Mouse (Mus musculus) lung, adult 2 months (tissue): ENCODE measurements at regions not wholly inside any gene's neighbourhood (a gene's known extent, or its start where the extent isn't known, plus 50 kb on each side); places are given as distances from the start of the nearest gene placed in this dataset.
A peak's percentile ranks its signal among the peaks of the same experiment; 100 is the strongest.

Experiments used
- DNase-seq: peaks from one replicate; pipeline ENCODE4 v3.0.0; 2022
- H3K4me1 ChIP-seq: fragments of 200-500 bp; 2 replicates; pipeline ENCODE4 v1.6.1; 2011; ENCODE audit warnings: low read length; ENCODE audit not compliant: control insufficient read depth, insufficient read depth
- H3K4me3 ChIP-seq: fragments of 200-500 bp; replicated peaks from 2 replicates; pipeline ENCODE3; 2011; ENCODE audit warnings: low read depth, mild to moderate bottlenecking, control low read depth, low read length; ENCODE audit errors: extremely low read depth
- CTCF ChIP-seq: fragments of 200-500 bp; IDR thresholded peaks from 2 replicates; pipeline ENCODE4 v1.5.1; 2011; ENCODE audit warnings: mild to moderate bottlenecking, low read length, control low read depth; ENCODE audit not compliant: insufficient read depth
- POLR2A ChIP-seq: fragments of 200-500 bp; IDR thresholded peaks from 2 replicates; pipeline ENCODE4 v1.6.1; 2011; ENCODE audit warnings: low read depth, mild to moderate bottlenecking, control low read depth, low read length, borderline replicate concordance; ENCODE audit errors: extremely low read depth
- WGBS: fragments of 180-500 bp; shearing (Covaris S2); methylation state at CpG from one replicate; pipeline ENCODE4 v1.1.7; 2018; 5-methylcytosine and 5-hydroxymethylcytosine counted together

GRCm38 (mm10) chr2:59406976-59407375 lies 77.5 kb upstream of the Dapl1 start:
- WGBS: 68% methylated on average over 3 of the region's 3 CpGs
- Histone ChIP-seq H3K4me1 (peaks cover 7% of the 10 kb centered on the region), H3K4me3 (no peak overlapping the region)
- TF ChIP-seq POLR2A (no peak), CTCF (no peak)
- no peak for DNase-seq

DNA sequence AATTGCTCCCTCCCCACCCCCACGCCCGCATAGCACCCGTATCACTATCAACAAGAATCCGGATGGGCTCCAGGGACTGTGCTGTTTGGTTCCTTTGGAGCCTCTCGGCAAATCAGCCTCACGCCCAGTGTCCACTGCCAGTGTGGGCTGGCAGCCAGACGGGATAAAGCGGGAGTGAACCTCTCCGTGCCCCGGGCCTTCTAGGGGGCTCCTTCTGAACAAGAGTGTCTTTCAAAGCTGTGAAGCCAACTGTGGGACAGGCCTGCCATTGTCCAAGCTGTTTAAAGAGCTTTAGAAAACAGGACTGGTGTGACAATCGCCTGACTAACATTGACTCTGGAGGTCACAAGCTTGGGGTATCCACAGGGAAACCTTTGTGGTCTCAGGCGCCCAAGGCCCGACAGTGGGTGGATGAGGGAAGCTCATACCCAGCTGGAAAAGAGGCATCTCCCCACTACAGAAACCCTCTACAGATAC lies 76.9 kb upstream of the Dapl1 start:
- 36% methylated on average over 13 of the region's 13 CpGs for WGBS
- DNase-seq: no peak
- TF ChIP-seq CTCF: no peak
- peak; percentile 31; the same call in 1 of the 2 replicates for TF ChIP-seq POLR2A

DNA sequence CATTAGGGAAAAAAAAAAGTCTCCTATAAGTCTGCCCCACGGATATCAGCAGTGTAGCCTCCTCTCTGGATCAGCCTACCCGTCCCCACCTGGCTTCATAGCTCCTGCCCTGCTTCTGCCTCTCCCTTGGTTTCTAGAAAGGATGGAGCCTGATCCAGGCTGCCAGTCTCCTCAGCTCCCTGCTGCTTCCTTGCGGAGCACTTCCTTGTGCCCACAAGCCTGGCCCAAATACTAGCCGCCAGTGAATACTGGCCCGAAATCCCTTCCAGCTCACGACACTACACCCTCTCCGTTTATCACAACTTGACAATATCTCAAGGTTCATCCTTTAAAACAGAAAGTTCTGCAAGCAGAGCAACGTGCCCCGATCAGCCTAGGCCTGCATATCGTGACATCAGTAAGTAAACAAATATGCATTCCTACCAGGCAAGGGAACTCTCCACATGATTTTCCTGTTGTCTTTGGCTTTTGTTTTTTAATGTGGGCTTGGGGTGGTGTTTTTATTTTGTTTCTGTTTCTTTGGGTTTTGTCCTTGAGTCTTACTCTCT lies 76.3 kb upstream of the Dapl1 start:
- Histone ChIP-seq H3K4me3 (no peak overlapping the region), H3K4me1 (peaks cover 5% of the 10 kb centered on the region)
- no peak for DNase-seq
- 38% methylated on average over 10 of the region's 10 CpGs for WGBS
- TF ChIP-seq CTCF: no peak
- no peak for TF ChIP-seq POLR2A

More for the DNA sequence above, 76.9 kb upstream of the Dapl1 start:
- H3K4me3 ChIP-seq: no peak overlapping the region
- H3K4me1 ChIP-seq: peaks cover 5% of the 10 kb centered on the region

DNA sequence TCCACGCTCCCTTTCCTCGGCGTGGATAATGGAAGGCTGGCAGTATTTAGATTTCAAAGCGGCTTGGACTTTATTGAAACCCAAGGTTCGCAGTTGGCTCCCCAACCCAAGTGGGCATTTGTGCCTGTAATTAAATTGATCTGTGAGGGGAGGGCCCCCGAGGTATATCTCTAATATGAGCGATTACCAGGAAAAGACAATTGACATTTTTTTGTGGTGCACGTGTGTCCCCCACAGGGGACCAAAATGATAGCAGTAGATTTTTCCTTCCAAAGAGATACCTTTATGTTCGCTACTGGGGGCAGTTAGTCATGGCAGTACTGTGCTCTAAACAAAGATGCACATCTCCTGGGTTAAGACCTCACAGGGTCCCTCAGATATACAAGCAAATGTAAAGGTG lies 69.8 kb upstream of the Dapl1 start:
- no peak overlapping the region for H3K4me3 ChIP-seq
- TF ChIP-seq CTCF (no peak), POLR2A (no peak)
- no peaks in the 10 kb centered on the region for H3K4me1 ChIP-seq
- WGBS: 93% methylated on average over 9 of the region's 9 CpGs
- DNase-seq: no peak

GRCm38 (mm10) chr2:59416491-59417195 lies 67.8 kb upstream of the Dapl1 start:
- Histone ChIP-seq H3K4me1 (no peaks in the 10 kb centered on the region), H3K4me3 (no peak overlapping the region)
- no peak for TF ChIP-seq CTCF
- no peak for TF ChIP-seq POLR2A
- WGBS: 75% methylated on average over 8 of the region's 8 CpGs
- DNase-seq: no peak

DNA sequence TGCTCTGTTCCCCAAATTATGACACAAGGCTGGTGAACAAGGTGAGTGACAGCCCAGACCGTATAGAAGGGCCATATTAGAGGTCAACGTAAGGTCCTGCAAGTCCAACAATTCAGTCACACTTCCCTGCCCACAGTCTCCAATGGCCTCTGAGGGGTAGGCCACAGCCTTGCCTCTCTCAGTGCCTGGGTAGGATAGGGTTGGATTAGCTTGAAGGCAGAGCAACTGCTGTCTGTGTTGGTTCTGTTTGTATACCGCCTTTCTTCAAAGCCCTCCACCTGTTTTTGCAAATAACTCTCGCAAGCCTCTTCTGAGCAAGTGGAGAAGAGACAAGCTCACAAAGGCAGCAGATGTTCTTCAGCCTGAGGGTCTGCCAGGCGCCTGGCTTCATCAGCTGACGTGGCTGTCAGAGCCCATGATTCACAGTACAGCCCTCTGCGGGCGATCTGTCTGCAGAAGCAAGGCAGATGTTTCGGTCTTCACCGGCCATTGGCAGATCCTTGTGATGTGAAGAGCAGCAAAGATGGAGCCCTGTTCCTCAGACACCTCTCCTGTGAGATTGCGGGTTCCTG lies 67.0 kb upstream of the Dapl1 start:
- WGBS: 86% methylated on average over 11 of the region's 11 CpGs
- Histone ChIP-seq H3K4me1 (no peaks in the 10 kb centered on the region), H3K4me3 (no peak overlapping the region)
- no peak for TF ChIP-seq CTCF
- no peak for TF ChIP-seq POLR2A
- no peak for DNase-seq

GRCm38 (mm10) chr2:59420496-59420895 lies 64.0 kb upstream of the Dapl1 start:
- no peak for DNase-seq
- Histone ChIP-seq H3K4me3 (no peak overlapping the region), H3K4me1 (peaks cover 5% of the 10 kb centered on the region; the same call in 1 of the 2 replicates)
- TF ChIP-seq CTCF (no peak), POLR2A (no peak)
- 43% methylated on average over 5 of the region's 5 CpGs for WGBS

DNA sequence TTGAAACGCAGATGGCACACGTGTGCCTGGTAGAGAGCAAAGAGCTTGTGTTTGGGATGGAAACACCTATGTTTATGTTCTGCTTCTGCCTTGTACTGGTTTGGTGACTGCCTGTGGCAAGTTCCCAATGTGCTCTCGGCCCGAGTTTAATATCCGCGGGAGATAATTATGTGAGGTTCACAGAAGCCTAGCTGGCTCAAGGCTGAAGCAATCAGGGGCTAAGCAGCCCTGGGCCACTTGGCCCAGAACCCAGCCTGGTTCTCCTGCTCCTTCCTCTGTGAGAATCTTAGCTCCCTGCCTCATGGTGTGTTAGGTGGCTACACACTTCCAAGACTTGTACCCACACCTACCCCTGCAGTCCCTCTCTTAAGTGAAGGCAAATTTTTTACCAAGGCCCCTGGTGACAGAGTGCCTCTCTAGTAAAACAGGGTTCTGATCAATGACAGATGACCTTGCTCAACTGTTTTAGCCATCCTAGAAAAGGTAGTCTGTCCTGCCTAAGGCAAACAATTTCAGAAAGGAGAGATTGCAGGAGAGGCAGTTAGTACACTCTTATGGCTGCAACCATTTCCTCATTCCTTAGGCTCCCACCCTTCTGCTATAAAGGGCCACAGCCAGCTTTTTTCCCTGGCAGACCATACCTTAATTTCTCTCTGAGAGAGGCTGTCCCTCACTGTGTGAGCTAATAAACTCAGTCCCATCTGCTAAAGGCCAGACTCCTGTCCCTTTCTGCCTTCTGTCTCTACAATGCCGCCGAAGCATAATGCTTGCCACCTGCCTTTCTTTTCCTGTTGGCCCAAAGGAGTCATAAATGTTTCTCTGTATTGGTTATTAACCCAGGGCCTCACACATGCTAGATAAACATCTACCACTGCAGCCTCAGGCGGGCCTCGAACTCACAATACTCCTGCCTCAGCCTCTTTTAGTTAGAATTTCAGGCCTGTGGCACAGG lies 61.9 kb upstream of the Dapl1 start:
- TF ChIP-seq CTCF: no peak
- TF ChIP-seq POLR2A: no peak
- WGBS: 71% methylated on average over 10 of the region's 10 CpGs
- no peak for DNase-seq
- peaks cover 5% of the 10 kb centered on the region; the same call in 1 of the 2 replicates for H3K4me1 ChIP-seq
- H3K4me3 ChIP-seq: no peak overlapping the region

GRCm38 (mm10) chr2:59424205-59424604 lies 60.2 kb upstream of the Dapl1 start:
- H3K4me1 ChIP-seq: peaks cover 5% of the 10 kb centered on the region; the same call in 1 of the 2 replicates
- WGBS: 71% methylated on average over 2 of the region's 2 CpGs
- DNase-seq: no peak
- no peak overlapping the region for H3K4me3 ChIP-seq
- TF ChIP-seq POLR2A: no peak
- no peak for TF ChIP-seq CTCF
